Mouse (Mus musculus) bone marrow, adult 2 months (tissue): ENCODE results near the gene Nudt4.

ENCODE experiments used
- CTCF ChIP-seq: fragments of 200-500 bp; IDR thresholded peaks from 2 replicates; pipeline ENCODE4 v1.5.1; 2011; ENCODE audit warnings: low read length, control low read depth; ENCODE audit not compliant: control insufficient read depth, insufficient read depth
- POLR2A ChIP-seq: fragments of 200-500 bp; IDR thresholded peaks from 2 replicates; pipeline ENCODE4 v1.6.1; 2011; ENCODE audit warnings: low read depth, mild to moderate bottlenecking, control low read depth, low read length, borderline replicate concordance; ENCODE audit not compliant: control insufficient read depth

DNA sequence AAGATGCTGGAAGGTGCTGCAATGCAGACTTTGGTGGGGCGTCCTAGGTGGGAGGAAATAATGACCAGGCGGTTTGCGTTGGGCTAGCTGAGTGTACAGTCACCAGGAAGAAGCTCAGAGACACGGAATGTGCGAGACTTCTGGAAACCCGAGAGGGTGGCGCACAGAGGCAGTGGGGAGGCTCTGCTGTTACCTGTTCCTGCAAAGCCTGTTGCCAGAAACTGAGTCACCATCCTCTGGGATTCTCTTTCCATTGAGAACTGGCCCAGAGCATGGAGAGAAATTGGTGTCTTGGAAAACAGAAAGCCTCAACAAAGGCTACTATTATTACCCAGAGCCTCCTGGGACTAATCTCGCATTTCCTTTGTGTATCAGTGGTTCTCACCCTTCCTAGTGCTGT, 55.8 kb downstream of the Nudt4 start:
- TF ChIP-seq CTCF (no peak), POLR2A (no peak)
